Mouse (Mus musculus): Measurements from ENCODE around the gene Cyyr1. TPM values are rescaled to one million over a fixed set of nuclear protein-coding genes. Genes with fewer than 3 reads are reported as not detected.
A peak's percentile ranks its signal among the peaks of the same experiment; 100 is the strongest.

The Cyyr1 gene
- polyA plus RNA-seq, 1 experiment from 2014 or later: 4.0 TPM

DNA sequence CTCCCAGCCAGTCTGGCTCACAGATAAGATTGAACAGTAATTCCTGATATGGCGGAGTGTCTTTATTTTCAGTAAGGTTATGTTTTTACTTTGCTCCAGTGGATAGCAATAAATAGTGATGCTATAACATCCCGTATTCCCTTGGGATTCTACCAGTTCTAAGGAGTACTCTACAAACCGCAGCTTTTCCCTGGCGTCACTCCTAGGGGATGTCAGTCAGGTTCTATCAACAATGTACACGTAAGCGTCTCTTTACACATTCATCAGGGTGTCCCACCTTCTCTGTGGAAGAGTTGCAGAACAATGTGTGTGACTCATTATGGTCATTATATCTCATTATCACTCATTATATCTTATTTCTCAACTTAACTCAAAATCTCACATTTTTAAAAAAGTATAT, 12.2 kb downstream of the Cyyr1 start:
- 87% methylated on average over 6 of the region's 6 CpGs for WGBS
- no peaks in the 10 kb centered on the region for H3K36me3 ChIP-seq (ENCODE audit: control insufficient read depth, insufficient read depth, low read length)
- no peak for ATAC-seq (ENCODE audit: insufficient read depth, low FRiP score)

DNA sequence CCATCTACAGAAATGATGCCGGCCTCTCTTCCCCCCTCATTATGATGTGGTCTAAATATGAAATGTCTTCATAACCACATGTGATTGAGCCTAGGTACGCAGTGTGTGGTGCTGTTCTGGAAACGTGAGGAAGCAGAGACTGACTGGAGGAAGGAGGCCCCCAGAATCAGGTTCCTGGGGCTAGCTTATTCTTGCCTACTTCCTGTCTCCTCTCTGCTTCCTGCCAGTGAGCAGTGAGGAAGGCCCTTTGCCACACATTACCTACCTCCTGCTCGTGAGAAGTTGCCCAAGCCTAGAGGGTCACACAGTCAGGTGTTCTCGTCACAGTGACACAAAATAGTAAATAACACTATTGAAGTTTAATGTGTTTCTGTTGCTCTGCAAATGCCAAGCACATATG, 14.8 kb downstream of the Cyyr1 start:
- WGBS: 69% methylated on average over 5 of the region's 5 CpGs
- no peaks in the 10 kb centered on the region for H3K9me3 ChIP-seq (replicated peaks; ENCODE audit: control insufficient read depth, low read length)
- no peak overlapping the region for H3K9ac ChIP-seq (ENCODE audit: low read length)
- no peak overlapping the region for H3K27ac ChIP-seq (ENCODE audit: low read length)
- no peak overlapping the region for H3K4me2 ChIP-seq (ENCODE audit: low read depth, low read length)
- H3K4me1 ChIP-seq (ENCODE audit: control insufficient read depth, insufficient read depth, low read length): no peaks in the 10 kb centered on the region
- H3K36me3 ChIP-seq (ENCODE audit: control insufficient read depth, insufficient read depth, low read length): no peaks in the 10 kb centered on the region
- H3K27me3 ChIP-seq (ENCODE audit: control insufficient read depth, insufficient read depth, low read length): no peaks in the 10 kb centered on the region
- ATAC-seq (ENCODE audit: insufficient read depth, low FRiP score): no peak
- H3K4me3 ChIP-seq (replicated peaks; ENCODE audit: low read length): no peak overlapping the region

More for the DNA sequence above, 12.2 kb downstream of the Cyyr1 start:
- no peak overlapping the region for H3K9ac ChIP-seq (ENCODE audit: low read length)
- no peak overlapping the region for H3K27ac ChIP-seq (ENCODE audit: low read length)
- H3K4me1 ChIP-seq (ENCODE audit: control insufficient read depth, insufficient read depth, low read length): no peaks in the 10 kb centered on the region
- H3K27me3 ChIP-seq (ENCODE audit: control insufficient read depth, insufficient read depth, low read length): no peaks in the 10 kb centered on the region
- H3K9me3 ChIP-seq (replicated peaks; ENCODE audit: control insufficient read depth, low read length): no peaks in the 10 kb centered on the region
- no peak overlapping the region for H3K4me2 ChIP-seq (ENCODE audit: low read depth, low read length)
- no peak overlapping the region for H3K4me3 ChIP-seq (replicated peaks; ENCODE audit: low read length)

DNA sequence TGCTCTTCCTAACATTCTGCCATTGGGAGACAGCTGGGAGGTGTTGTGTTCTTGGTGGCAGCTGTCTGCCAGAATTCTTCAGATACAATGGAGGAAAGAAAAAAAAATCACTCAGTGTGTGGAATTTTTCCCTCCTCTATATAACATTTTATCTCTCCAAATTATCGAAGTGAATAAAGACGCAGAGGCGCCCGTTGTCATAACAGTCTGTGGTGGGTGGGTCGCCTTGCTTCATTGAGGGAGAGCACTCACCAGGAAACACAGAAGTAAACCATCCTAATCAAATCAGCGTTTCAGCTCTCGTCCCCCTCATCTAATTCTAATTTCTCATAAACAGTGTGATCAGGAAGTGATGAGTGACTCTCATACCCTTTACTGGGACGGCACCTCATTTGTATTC, 17.1 kb downstream of the Cyyr1 start:
- no peak overlapping the region for H3K4me3 ChIP-seq (replicated peaks; ENCODE audit: low read length)
- H3K4me1 ChIP-seq (ENCODE audit: control insufficient read depth, insufficient read depth, low read length): no peaks in the 10 kb centered on the region
- H3K9ac ChIP-seq (ENCODE audit: low read length): no peak overlapping the region
- H3K4me2 ChIP-seq (ENCODE audit: low read depth, low read length): no peak overlapping the region
- no peaks in the 10 kb centered on the region for H3K36me3 ChIP-seq (ENCODE audit: control insufficient read depth, insufficient read depth, low read length)
- ATAC-seq (ENCODE audit: insufficient read depth, low FRiP score): no peak
- no peaks in the 10 kb centered on the region for H3K27me3 ChIP-seq (ENCODE audit: control insufficient read depth, insufficient read depth, low read length)
- H3K27ac ChIP-seq (ENCODE audit: low read length): no peak overlapping the region
- WGBS: 78% methylated on average over 8 of the region's 8 CpGs
- H3K9me3 ChIP-seq (replicated peaks; ENCODE audit: control insufficient read depth, low read length): no peaks in the 10 kb centered on the region

DNA sequence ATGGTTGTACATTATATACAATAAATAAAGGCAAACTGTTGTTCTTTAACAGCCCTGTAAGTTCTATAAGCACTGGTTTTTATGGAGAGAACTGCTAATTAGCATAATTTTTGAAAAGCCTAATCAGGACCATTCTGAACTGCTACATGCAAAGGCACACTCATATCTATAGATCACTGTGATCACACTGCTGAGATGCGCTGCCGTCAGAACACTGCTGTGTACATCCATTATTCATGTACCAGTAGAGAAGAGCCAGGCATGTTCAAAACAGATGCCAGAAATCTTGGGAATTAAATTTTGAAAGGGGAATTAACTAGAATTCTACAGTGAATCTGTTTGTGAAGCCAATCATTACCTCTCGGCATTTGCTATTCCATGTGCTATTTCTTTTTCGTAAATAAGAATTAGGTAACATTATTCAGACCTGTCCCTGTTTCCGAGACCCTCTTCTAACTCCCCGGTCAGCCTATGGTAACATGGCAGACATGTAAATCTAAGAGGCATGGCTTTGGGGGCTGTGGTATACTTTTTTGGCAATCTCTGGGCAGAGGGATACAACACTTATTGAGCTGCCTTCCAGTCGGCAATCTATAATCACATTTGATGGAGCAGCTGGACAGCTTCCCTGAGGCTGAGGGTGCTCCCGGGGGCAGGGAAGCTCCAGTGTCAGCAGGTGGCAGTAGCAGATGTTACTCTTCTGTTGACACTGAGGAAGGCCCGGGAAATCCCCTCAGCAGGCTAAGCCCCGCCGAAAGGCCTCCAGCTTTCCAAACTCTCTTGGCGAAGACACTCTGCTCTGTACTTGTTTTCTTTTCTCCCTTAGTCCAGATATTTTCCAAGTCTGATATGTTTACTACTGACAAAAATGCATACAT, 25.2 kb downstream of the Cyyr1 start:
- Histone ChIP-seq H3K36me3 (ENCODE audit: control insufficient read depth, insufficient read depth, low read length) (no peaks in the 10 kb centered on the region), H3K27ac (ENCODE audit: low read length) (no peak overlapping the region), H3K27me3 (ENCODE audit: control insufficient read depth, insufficient read depth, low read length) (no peaks in the 10 kb centered on the region), H3K4me1 (ENCODE audit: control insufficient read depth, insufficient read depth, low read length) (no peaks in the 10 kb centered on the region), H3K9me3 (replicated peaks; ENCODE audit: control insufficient read depth, low read length) (no peaks in the 10 kb centered on the region), H3K9ac (ENCODE audit: low read length) (no peak overlapping the region), H3K4me2 (ENCODE audit: low read depth, low read length) (no peak overlapping the region), H3K4me3 (replicated peaks; ENCODE audit: low read length) (no peak overlapping the region)
- ATAC-seq (ENCODE audit: insufficient read depth, low FRiP score): peak; percentile 50; the same call in 1 of the 2 replicates
- 36% methylated on average over 12 of the region's 12 CpGs for WGBS

DNA sequence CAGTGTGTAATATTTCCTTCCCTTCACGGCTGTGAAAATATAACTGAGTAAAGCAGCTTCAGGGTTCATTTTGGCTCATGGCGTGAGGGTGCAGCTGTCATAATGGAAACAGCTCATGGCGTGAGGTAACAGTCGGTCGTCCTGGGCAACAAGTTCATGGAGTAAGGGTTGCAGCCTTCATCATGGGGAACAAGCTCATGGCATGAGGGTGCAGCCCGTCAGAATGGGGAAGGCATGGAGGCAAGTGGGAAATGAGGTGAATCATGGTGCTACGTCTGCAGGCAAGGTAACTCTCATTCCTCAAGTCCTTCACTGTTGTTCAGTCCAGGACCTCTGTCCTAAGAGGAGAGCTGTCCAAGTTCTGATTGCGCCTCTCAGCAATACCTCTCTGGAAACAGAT, 28.6 kb downstream of the Cyyr1 start:
- no peaks in the 10 kb centered on the region for H3K27me3 ChIP-seq (ENCODE audit: control insufficient read depth, insufficient read depth, low read length)
- WGBS: 83% methylated on average over 8 of the region's 8 CpGs
- H3K4me1 ChIP-seq (ENCODE audit: control insufficient read depth, insufficient read depth, low read length): no peaks in the 10 kb centered on the region
- no peak overlapping the region for H3K4me2 ChIP-seq (ENCODE audit: low read depth, low read length)
- H3K36me3 ChIP-seq (ENCODE audit: control insufficient read depth, insufficient read depth, low read length): no peaks in the 10 kb centered on the region
- no peaks in the 10 kb centered on the region for H3K9me3 ChIP-seq (replicated peaks; ENCODE audit: control insufficient read depth, low read length)
- no peak for ATAC-seq (ENCODE audit: insufficient read depth, low FRiP score)
- no peak overlapping the region for H3K9ac ChIP-seq (ENCODE audit: low read length)
- H3K4me3 ChIP-seq (replicated peaks; ENCODE audit: low read length): no peak overlapping the region
- no peak overlapping the region for H3K27ac ChIP-seq (ENCODE audit: low read length)

DNA sequence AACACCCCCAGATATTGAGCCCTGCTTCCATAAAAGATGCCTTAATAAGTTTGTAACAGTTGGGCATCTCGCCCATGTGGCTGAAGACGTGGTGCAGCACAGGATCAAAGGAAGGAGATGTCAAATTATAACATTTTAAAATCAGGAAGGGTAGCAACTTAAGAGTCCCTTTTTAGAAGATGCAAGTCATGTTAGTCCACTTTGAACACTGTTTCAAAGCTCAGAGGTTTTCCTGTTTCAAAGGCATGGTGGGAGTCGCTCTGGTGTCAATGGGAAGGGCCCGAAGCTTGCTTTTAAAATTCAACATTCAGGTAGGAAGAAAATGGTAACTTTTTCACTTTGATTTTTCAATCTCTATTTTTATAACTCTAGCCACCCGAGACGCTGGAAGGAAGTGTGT, 45.9 kb downstream of the Cyyr1 start:
- H3K4me1 ChIP-seq (ENCODE audit: control insufficient read depth, insufficient read depth, low read length): no peaks in the 10 kb centered on the region
- no peaks in the 10 kb centered on the region for H3K36me3 ChIP-seq (ENCODE audit: control insufficient read depth, insufficient read depth, low read length)
- WGBS: 82% methylated on average over 6 of the region's 6 CpGs
- H3K9ac ChIP-seq (ENCODE audit: low read length): no peak overlapping the region
- no peaks in the 10 kb centered on the region for H3K27me3 ChIP-seq (ENCODE audit: control insufficient read depth, insufficient read depth, low read length)
- H3K4me2 ChIP-seq (ENCODE audit: low read depth, low read length): no peak overlapping the region
- no peak overlapping the region for H3K27ac ChIP-seq (ENCODE audit: low read length)
- H3K9me3 ChIP-seq (replicated peaks; ENCODE audit: control insufficient read depth, low read length): no peaks in the 10 kb centered on the region
- H3K4me3 ChIP-seq (replicated peaks; ENCODE audit: low read length): no peak overlapping the region
- no peak for ATAC-seq (ENCODE audit: insufficient read depth, low FRiP score)

DNA sequence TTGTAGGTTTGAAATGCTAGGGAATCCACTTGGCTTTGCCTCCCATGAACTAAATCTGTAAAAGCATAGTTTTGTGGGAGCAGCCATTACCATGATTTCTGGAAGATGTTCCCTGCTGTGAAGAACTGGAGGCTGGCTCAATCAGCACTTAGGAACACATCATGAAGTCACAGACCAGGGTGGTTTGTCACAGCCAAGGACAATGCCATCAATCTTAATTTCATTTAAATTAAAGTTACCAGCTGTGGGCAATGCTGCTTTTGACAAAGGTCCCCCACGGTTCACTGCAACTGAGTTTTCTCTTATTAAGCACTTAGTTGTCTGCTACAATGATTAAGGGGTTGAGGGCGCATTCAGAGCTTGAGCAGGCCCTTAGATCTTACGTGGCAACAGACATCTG, 48.1 kb downstream of the Cyyr1 start:
- WGBS: 60% methylated on average over 3 of the region's 3 CpGs
- H3K27me3 ChIP-seq (ENCODE audit: control insufficient read depth, insufficient read depth, low read length): no peaks in the 10 kb centered on the region
- no peaks in the 10 kb centered on the region for H3K4me1 ChIP-seq (ENCODE audit: control insufficient read depth, insufficient read depth, low read length)
- no peaks in the 10 kb centered on the region for H3K36me3 ChIP-seq (ENCODE audit: control insufficient read depth, insufficient read depth, low read length)
- H3K4me2 ChIP-seq (ENCODE audit: low read depth, low read length): no peak overlapping the region
- H3K9me3 ChIP-seq (replicated peaks; ENCODE audit: control insufficient read depth, low read length): no peaks in the 10 kb centered on the region
- no peak overlapping the region for H3K4me3 ChIP-seq (replicated peaks; ENCODE audit: low read length)
- no peak for ATAC-seq (ENCODE audit: insufficient read depth, low FRiP score)
- no peak overlapping the region for H3K27ac ChIP-seq (ENCODE audit: low read length)
- H3K9ac ChIP-seq (ENCODE audit: low read length): no peak overlapping the region

DNA sequence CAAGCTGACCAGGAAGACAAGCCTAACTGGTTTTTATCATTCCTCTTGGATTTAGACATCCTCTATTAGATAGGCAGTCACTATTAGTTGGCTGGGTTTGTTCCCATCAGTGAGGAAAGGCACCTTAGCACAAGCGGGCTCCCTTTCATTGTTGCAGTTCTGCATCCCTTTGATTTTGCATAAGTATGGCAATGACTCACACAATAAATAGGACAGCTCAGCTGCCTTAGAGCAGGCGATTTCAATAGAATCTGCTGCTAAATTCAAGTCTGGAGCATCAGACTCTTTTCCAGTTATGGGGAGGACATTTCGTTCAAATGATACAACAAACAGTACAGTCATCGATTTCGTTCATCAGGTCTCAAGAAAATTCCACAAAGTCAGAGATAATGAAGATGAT, 49.8 kb downstream of the Cyyr1 start:
- no peak for ATAC-seq (ENCODE audit: insufficient read depth, low FRiP score)
- H3K4me3 ChIP-seq (replicated peaks; ENCODE audit: low read length): no peak overlapping the region
- no peak overlapping the region for H3K9ac ChIP-seq (ENCODE audit: low read length)
- no peaks in the 10 kb centered on the region for H3K4me1 ChIP-seq (ENCODE audit: control insufficient read depth, insufficient read depth, low read length)
- H3K27ac ChIP-seq (ENCODE audit: low read length): no peak overlapping the region
- no peak overlapping the region for H3K4me2 ChIP-seq (ENCODE audit: low read depth, low read length)
- WGBS: 75% methylated on average over 5 of the region's 5 CpGs
- no peaks in the 10 kb centered on the region for H3K9me3 ChIP-seq (replicated peaks; ENCODE audit: control insufficient read depth, low read length)
- H3K36me3 ChIP-seq (ENCODE audit: control insufficient read depth, insufficient read depth, low read length): no peaks in the 10 kb centered on the region
- H3K27me3 ChIP-seq (ENCODE audit: control insufficient read depth, insufficient read depth, low read length): no peaks in the 10 kb centered on the region

DNA sequence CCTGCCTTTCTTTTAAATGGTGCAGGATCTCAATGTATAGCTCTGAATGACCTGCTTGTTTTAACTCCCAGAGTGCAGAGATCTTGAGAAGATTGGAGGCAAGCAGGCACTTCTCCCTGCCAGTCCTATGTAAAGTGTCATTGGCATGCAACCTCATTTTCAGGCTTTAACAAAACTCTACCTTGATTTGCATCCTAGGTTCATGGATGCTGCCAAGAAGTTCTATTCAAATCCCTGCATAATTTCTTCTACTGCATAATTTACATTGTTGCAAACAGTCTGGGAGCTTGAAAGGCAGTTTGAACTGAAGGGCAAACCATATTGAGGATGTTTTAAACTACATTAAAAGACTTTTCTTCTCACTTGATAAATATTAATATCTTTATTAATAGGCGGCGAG, 57.4 kb downstream of the Cyyr1 start:
- no peaks in the 10 kb centered on the region for H3K9me3 ChIP-seq (replicated peaks; ENCODE audit: control insufficient read depth, low read length)

More for the DNA sequence above, 57.4 kb downstream of the Cyyr1 start:
- no peak for ATAC-seq (ENCODE audit: insufficient read depth, low FRiP score)
- H3K36me3 ChIP-seq (ENCODE audit: control insufficient read depth, insufficient read depth, low read length): no peaks in the 10 kb centered on the region
- no peak overlapping the region for H3K27ac ChIP-seq (ENCODE audit: low read length)
- 89% methylated on average over 2 of the region's 2 CpGs for WGBS
- no peaks in the 10 kb centered on the region for H3K27me3 ChIP-seq (ENCODE audit: control insufficient read depth, insufficient read depth, low read length)
- no peak overlapping the region for H3K9ac ChIP-seq (ENCODE audit: low read length)
- no peak overlapping the region for H3K4me2 ChIP-seq (ENCODE audit: low read depth, low read length)
- H3K4me3 ChIP-seq (replicated peaks; ENCODE audit: low read length): no peak overlapping the region
- H3K4me1 ChIP-seq (ENCODE audit: control insufficient read depth, insufficient read depth, low read length): no peaks in the 10 kb centered on the region
